Mouse (Mus musculus) heart, postnatal 4 days (tissue): Measurements from ENCODE around the gene Frmpd1. TPM values are rescaled to one million over a fixed set of nuclear protein-coding genes. Genes with fewer than 3 reads are reported as not detected.

Source experiments
- DNase-seq: peaks from one replicate; pipeline ENCODE4 v3.0.0; 2021
- total RNA-seq, 2 experiments: library from RNA; stranded (reverse); gene quantifications; 2 replicates each; pipeline ENCODE4 v1.2.3; 2021

Frmpd1 gene
- 1 to 10 TPM; 2.7 to 3.2 TPM for total RNA-seq

DNA sequence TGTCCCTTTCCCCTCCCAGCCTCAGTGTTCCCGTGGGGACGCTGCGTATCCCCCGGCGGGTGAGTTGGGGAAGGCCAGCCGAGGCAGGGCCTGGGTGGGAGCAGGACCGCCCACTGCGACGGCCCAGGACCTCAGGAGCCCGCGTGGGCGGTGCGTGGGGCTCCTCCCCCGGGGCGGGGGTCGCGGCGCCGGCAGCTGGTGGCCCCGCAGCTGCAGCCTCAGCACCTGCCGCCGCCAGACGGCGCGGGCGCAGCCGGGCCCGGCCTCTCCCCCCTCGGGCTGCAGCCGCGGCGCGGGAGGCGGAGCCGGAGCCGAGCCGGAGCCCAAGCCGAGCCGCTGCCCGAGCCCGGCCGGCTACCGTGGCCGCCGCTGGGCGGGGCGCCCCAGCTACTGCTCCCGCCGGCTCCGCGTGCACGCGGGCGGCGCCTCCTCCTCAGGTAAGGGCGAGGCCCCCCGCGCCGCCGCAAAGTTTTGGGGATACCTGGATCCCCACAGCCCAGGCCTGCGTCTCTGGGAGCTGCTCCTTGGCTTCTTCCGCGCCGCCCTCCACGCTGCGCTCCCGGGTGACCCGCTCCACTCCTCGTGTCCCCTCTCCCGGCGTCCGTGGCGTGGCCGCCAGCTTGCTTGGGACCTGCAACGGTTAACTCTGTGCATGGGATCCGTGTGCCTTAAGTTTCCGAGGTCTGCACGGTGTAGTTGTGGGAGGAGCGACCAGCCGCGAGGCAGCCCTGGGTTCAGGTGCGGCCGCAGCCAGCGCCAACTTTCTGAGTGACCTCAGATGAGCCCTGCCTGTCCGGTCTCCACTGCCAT is at the start of gene Frmpd1:
Frmpd1 (plus strand) TSS at position 355 of the 810 bp plus-strand sequence.
- peak; percentile 67 for DNase-seq

DNA sequence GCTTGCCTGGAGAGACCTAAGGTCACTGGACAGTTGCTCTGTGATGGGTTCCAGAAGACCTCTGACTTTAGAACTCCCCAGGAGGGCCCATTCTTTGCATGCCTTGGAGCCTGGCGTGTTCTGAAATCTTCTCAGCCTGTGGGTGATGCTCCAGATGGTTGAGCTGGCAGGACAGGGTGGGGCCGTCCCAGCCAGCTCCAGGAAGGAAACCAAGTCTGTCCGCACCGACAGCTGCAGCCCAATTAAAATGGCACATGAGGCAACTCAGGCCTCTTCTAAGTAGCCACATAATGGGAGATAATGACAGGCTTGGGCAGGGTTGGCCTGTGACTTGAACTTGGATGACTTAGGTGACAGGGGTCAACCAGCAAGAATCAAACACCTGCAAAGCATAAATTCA is 47.0 kb upstream of the Frmpd1 start:
- DNase-seq = no peak

- no peak for DNase-seq
Measured at GRCm38 (mm10) chr4:45141835-45142234, 42.8 kb upstream of the Frmpd1 start.

- no peak for DNase-seq
Measured at GRCm38 (mm10) chr4:45142411-45142810, 42.3 kb upstream of the Frmpd1 start.

DNA sequence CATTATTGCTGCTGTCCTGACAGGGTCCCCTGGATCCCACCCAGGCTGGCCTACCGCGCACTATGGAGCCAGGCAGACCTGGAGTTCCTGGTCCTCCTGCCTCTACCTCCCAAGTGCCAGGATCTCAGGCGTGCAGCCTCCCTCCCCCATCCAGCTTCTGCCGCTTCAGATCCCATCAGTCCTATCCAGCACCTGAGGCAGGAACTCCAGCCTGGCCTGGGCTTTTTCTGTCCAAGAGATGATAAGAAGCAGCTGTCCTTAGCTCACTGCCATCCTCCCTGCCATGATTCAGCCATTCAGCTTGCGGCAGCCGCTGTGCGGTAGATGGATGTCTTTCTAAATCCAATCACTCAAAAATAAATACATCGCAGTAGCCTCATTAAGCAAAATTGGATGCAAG is 41.7 kb upstream of the Frmpd1 start:
- no peak for DNase-seq

- DNase-seq = no peak
Measured at GRCm38 (mm10) chr4:45156433-45156832, 28.2 kb upstream of the Frmpd1 start.

- DNase-seq = no peak
Measured at GRCm38 (mm10) chr4:45158608-45159007, 26.1 kb upstream of the Frmpd1 start.

- DNase-seq = peak; percentile 14
Measured at GRCm38 (mm10) chr4:45160773-45161172, 23.9 kb upstream of the Frmpd1 start.

DNA sequence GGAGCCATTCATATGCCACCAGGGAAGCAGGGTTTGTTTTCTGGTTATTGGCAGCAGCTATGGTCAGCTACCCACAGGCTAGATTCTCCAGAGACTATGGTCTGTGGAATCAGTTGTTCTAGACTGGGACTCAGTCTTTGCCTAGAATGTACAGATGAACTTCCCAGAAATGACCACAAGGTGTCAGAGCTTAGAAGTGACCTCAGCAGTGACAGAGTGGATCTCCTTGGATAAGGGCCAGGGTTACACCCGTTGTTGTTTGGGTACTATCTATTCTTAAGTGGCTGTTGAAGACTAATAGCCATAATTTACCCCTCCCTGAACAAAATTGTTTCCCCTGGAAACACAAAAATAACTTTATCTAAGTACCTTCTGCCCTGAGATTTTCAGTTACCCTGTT is 21.0 kb upstream of the Frmpd1 start:
- peak; percentile 22 for DNase-seq

- DNase-seq = no peak
Measured at GRCm38 (mm10) chr4:45165477-45165876, 19.2 kb upstream of the Frmpd1 start.

DNA sequence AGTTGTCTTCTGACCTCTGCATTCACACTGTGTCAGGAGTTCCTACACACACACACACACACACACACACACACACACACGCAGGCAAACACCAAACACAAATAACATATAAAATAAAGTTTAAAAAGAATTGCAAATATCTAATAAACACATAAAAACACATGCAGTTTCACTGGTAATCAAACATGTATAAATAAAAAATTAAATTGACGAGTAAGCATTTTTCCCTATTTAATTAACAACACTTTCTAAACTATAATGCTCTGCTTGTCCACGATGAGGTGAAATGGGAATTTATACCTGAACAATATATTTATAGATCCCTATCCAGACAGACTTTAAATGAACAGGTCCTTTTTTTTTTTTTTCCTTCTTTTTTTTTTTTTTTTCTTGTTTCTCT is 18.7 kb upstream of the Frmpd1 start:
- DNase-seq = no peak

- no peak for DNase-seq
Measured at GRCm38 (mm10) chr4:45171340-45171739, 13.3 kb upstream of the Frmpd1 start.

DNA sequence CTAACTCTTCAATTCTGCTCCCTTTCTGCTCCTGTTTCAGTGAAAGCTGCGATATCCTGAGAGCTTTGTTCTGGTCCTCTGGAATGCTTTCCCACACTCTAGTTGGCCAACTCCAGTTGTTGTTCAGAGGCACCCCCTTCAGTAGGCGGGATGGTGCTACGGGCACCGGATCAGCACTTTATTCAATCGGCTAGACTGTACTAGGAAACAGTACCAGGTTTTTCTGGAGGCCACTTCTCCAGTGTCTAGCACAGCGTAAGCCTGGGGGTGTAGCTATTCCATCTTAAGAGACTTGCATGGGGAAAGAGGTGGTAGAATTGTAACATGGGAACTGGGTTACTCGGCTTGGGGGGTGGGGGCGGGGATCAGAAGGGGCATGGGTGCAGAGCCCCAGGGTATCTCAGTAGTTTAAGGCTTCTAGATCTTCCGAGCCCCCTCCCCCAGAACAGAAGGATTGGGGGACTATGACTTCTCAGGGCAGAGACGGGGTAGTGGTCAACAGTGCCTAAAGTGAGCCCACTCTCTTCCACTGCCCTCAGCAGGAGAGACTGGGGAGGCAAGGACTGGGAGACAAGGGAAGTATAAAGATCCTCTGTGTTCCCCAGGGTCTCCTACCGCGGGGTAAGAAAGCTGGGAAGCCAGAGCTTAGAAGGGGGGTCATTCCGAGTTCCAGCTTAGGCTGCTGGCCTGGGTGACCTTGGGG is 706 bp upstream of the Frmpd1 start:
- no peak for DNase-seq

GRCm38 (mm10) chr4:45185331-45185669 is 625 bp downstream of the Frmpd1 start:
- DNase-seq = no peak

GRCm38 (mm10) chr4:45198296-45198695 is 13.6 kb downstream of the Frmpd1 start:
- no peak for DNase-seq

- no peak for DNase-seq
Measured at GRCm38 (mm10) chr4:45203283-45203682, 18.6 kb downstream of the Frmpd1 start.

DNA sequence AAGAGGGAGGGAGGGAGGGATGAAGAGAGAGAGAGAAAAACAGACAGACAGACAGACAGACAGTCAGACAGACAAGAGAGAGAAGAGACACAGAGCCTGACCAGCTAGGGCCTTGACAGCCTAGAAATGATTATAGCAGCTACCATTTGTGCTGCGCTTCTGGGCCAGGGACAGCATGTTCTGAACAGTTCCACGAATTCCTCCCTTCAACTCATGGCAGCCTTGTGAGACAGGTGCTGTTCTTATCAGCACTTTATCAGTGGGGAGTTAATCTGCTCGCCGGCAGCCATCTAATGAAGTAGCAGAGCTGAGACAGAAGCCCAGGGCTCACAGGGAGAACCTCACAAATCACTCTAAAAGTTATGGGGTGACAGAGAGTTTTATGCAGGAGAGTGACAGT is 22.8 kb downstream of the Frmpd1 start:
- no peak for DNase-seq

GRCm38 (mm10) chr4:45208832-45209363 is 24.2 kb downstream of the Frmpd1 start:
- no peak for DNase-seq

DNA sequence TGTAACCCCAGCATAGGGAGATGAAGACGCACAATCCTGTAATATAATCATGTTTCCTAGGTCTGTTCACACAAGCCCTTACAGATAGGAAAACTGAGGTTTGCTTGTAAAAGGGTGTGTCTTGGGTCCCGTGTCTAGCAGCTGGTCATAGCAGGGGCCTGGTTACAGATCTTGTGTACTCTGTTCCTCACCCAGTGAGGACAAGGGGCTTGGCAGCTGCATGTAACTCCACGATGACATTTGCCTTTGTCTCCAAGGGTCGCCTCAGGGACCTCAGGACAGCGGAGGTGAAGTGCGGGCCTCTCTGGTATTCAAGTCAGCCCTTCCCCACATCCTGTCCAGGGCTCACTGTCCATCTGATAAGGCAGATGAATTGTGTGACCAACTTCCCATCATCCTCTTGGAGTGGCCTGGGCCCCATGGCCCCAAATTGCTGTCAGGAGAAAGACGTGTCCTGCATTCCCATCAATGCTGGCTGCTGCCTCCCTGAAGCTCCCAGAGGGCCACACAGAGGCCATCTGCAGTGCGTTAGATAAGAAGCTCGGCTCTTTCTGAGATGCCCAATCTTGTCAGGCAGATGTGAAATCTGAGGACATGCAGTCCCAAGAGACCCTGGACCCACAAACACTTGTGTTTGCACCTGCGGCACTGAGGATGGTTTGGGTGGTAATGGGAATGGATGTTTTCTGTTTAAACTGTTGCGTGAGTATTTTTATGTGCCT is 27.8 kb downstream of the Frmpd1 start:
- DNase-seq = no peak

DNA sequence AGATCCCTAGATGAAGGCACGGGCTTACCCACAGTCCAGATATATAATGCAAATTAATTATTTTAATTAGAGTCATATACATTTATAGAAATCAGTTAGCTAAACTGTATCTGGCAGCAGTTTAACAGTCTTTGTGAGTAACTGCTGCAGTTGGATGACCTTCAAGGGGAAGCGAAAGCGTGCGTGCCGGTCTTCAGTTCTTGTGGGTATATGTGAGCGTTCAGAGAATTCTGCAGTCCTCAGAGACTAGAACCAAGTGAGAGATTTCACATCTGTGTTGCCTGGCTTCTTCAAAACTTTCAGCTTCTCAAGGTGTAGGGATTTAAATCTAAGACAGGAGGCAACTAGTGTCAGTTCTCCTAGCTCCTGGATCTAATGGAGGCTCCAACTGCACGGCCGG is 35.3 kb downstream of the Frmpd1 start:
- DNase-seq = no peak

GRCm38 (mm10) chr4:45222395-45222794 is 37.7 kb downstream of the Frmpd1 start:
- no peak for DNase-seq

- DNase-seq = no peak
Measured at GRCm38 (mm10) chr4:45230263-45230662, 45.6 kb downstream of the Frmpd1 start.

- DNase-seq = no peak
Measured at GRCm38 (mm10) chr4:45238260-45238659, 53.6 kb downstream of the Frmpd1 start.
